Mouse (Mus musculus) hematopoietic stem cell, adult 5-6 weeks (primary cell): ENCODE measurements around the gene Tcp11l2. TPM values are rescaled to one million over a fixed set of nuclear protein-coding genes. Genes with fewer than 3 reads are reported as not detected.

Experiments
- ATAC-seq, 2 experiments: fragments of 125-278 bp in 1 of 2; replicated peaks in 1 of 2; 2 replicates each; pipeline ENCODE4 v1.8.0; 2016 to 2017; ENCODE audit warnings: inconsistent platforms in 2 of 2, mild to moderate bottlenecking in 2 of 2, moderate number of reproducible peaks in 2 of 2, low read depth in 1 of 2, moderate TSS enrichment in 1 of 2; ENCODE audit not compliant: low FRiP score in 2 of 2, poor library complexity in 2 of 2, severe bottlenecking in 2 of 2, insufficient read depth in 1 of 2, low TSS enrichment in 1 of 2
- total RNA-seq: library from RNA; stranded (forward); fragments of 172-1452, 232-1000 nt; gene quantifications from 2 replicates; pipeline ENCODE4 v1.2.3, GENCODE M21; 2017

Gene Tcp11l2
- total RNA-seq, 1 experiment from 2014 or later, result 21.7 TPM

GRCm38 (mm10) chr10:84631182-84631581, 54.8 kb downstream of the Tcp11l2 start:
- 0 out of 4 replicates have a peak, but pooled peaks of 1 of the 2 experiments have one; percentile 32 for ATAC-seq

- ATAC-seq, result no peak
Measured at GRCm38 (mm10) chr10:84632005-84632404, 55.6 kb downstream of the Tcp11l2 start.

- no peak for ATAC-seq
Measured at GRCm38 (mm10) chr10:84636656-84637055, 60.2 kb downstream of the Tcp11l2 start.

GRCm38 (mm10) chr10:84638382-84638781, 62.0 kb downstream of the Tcp11l2 start:
- no peak for ATAC-seq

DNA sequence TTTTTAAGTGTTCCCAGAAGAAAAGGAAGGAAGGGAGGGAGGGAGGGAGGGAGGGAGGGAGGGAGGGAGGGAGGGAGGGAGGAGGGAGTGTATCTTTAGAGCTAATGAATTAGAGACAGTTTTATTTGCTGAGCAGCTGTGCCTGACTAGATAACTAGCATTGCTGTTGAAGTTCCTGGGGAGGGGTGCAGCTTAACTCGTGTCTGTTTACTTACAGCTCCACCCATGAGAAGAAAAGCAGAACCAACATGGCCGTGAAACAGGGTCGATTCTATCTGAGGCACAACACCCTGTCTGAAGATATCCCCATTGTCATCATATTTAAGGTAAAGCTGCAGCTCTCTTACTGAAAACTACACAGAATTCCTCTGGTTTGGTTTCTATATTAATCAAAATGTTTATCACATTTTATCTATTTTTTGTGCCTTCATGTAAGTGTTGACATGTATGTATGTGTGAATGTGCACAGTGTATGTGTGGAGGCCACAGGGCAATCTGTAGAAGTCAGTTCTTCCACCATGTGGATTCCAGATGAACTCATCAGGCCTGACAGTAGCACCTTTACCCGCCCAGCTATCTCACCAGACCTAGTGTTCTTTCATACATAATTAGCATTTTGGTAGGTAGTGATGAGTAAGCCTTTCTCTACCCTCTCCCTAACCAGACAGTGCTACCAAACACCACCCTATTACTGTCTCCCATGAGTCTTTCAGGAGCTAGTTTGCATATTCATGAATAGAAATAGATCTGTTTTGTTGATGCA, 63.3 kb downstream of the Tcp11l2 start:
- no peak; a peak in 1 of 4 replicates for ATAC-seq

- ATAC-seq, result no peak
Measured at GRCm38 (mm10) chr10:84640861-84641260, 64.4 kb downstream of the Tcp11l2 start.

GRCm38 (mm10) chr10:84641576-84641975, 65.2 kb downstream of the Tcp11l2 start:
- no peak for ATAC-seq

DNA sequence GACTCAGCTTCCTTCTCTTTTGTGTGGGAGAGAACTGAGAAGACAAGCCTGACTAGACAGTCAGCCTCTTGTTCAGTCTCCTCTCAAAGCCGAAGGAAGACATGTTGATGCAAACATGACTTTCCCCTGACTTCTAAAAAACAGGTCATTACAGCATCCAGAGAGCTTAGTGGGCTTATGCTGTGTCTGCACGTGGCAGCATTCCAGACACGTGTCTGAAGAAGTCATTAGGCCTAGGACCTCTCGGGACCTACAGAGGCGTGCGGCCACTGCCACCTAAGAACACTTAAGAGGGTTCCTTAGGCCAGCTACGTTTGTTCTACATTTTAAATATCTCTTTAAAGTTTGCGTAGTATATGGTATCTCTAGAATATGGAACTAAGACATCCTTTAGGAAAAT, 69.5 kb downstream of the Tcp11l2 start:
- no peak for ATAC-seq

DNA sequence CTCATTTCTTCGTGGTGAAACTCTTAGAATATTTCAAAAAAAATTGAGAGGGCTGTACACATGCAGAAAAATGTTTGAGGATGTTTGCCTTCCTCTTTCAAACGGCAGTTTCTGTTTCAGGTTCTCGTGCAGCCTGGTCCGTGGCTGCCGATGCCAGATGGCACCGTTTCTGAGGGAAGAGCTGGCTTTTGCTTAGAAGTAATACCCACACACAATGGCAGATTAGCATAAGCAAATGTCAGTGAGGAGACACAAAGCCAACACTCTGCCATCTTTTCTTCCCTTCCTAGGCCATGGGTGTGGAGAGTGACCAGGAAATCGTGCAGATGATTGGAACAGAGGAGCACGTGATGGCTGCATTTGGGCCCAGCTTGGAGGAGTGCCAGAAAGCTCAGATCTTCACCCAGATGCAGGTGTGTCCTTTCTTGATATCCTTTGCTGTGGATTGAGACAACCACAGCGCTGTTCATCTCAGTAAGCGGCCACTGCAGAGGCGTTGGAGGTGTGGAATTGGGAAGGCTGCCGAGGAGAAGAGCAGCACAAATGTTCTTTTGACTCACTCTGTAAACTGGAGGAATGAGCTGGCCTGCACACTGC, 70.2 kb downstream of the Tcp11l2 start:
- ATAC-seq, result peak; percentile 24 to 59

DNA sequence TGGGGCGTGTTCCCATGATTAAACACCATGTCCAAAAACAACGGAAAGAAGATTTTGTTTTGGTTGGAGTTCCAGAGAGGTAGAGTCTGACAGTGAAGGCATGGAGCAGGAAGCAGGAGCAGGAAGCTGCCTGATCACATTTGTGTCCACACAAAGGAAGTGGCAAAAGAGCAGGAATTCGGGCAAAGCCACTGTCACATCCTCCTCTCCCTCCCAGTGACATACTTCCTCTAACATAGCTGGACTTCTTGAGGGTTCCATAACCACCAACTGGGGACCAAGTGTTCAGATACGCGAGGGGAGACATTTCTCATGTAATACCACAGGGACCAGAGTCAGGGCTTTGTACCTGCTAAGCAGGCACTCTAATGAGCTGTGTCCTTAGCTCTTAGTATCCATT, 70.8 kb downstream of the Tcp11l2 start:
- ATAC-seq, result 0 out of 4 replicates have a peak, but pooled peaks of 1 of the 2 experiments have one; percentile 23

DNA sequence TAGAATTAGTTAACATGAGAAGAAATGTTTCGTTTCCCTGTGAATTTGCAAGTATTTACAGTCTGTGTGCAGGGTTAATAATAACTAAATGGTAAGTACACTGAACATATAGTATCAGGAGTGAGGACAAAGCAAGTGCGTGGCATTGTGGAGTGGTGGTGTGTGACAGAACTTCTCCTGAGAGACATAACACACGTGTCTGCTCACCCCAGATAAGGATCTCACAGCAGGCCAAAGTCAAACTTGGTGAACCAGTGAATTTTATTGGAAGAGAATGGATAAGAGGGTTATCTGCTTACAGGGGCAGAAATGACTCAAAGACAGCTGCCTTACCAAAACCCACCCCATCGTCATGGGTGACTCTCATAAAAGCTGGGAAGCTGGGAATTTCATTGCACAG, 72.5 kb downstream of the Tcp11l2 start:
- ATAC-seq, result no peak

DNA sequence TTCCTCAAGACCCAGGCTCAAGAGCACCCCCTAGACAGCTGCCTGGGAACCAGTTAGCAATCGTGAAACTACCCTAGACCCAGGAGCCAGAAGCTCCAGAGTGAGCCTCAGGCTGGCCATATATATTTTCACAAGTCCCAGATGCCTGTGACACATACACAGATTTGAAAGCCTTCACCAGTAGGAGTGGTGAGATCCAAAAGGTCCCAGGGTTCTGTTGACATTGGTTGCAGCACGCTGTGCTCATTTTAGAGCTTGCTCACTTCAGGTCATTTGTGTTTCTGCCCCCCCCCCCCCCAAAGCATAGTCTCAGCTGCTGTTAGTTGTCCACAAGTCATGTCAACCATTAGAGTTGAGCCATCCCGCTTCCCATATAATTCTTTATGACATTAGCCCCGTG, 77.6 kb downstream of the Tcp11l2 start:
- ATAC-seq, result no peak

DNA sequence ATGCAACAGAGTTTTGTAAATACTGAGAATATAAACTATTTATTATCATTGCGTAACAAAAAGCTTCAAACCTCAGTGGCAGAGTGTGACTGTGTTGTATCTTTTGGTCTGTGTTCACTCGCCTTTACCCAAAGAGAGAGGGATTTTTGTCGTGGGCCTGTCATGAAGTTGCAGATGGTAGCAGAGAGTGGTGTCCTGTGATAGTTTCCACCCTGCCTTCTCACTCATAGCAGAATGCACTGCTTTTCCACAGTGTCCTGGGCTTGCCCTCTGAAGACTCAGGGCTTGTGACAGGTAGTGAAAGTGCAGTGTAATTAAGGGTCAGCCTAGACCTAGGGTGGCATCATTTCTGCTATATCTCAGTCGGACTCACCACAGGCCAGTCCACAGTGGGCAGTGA, 78.3 kb downstream of the Tcp11l2 start:
- no peak for ATAC-seq

DNA sequence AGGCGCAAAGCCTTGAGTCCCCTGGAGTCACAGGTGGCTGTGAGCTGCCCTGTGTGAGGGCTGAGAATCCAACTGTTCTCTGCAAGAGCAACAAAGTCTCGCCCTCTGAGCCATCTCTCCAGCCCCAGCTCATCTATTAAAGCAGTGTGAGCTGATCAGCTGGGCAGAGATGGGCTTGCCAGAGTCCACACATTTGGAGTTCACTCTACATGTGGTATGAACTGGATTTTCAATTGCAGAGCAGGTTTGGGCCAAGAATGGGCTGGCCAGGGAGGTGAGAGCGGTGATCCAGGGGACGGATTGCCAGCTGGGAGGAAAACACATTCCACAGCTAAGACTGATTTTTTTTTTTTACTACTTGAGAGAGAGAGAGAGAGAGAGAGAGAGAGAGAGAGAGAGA, 80.2 kb downstream of the Tcp11l2 start:
- ATAC-seq, result no peak

GRCm38 (mm10) chr10:84657437-84658087, 81.1 kb downstream of the Tcp11l2 start:
- ATAC-seq, result no peak

DNA sequence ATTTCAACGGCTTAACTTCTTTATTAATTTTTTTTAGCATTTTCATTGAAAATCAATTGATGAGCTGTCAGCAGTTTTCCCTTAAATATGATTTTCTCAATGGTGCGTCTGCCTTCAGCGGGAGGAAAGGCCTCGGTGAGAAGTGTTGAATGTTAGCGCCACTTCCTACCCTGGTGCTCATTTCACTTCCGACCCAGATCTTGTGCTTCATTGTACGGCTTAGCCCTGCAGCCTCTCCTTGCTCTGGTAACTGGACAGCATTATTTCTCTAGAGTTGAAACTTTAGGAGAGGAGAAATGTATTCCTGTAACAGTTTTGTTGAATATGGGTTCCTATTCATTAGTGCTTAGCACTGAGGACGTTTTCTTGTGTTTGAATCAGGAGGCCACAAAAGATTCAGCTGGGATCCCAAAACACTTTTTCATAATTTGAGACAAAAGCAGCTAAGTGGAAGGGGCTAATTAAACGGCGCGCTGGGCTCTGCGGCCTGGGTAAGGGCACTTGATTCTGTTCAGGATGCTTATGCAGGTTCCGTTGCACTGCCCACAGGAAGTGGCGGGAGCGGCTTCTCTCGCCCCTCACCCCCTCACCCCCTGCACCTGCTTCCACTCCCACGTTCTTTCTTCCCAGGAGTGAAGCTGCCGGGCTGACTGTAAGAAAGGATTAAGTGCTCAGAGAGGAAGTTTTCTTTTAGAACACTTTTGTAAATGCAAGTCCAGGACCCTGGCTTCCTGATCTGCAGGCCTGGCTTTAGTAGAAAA, 81.8 kb downstream of the Tcp11l2 start:
- peak; percentile 57 to 70 for ATAC-seq

- ATAC-seq, result no peak
Measured at GRCm38 (mm10) chr10:84659281-84659680, 82.9 kb downstream of the Tcp11l2 start.

GRCm38 (mm10) chr10:84662138-84662537, 85.7 kb downstream of the Tcp11l2 start:
- peak in 1 of 2 experiments; percentile 54; a peak in 1 of 4 replicates for ATAC-seq
